Comparison of ENCODE assay signal across 20 mouse cellular contexts in the genomic region with DNA sequence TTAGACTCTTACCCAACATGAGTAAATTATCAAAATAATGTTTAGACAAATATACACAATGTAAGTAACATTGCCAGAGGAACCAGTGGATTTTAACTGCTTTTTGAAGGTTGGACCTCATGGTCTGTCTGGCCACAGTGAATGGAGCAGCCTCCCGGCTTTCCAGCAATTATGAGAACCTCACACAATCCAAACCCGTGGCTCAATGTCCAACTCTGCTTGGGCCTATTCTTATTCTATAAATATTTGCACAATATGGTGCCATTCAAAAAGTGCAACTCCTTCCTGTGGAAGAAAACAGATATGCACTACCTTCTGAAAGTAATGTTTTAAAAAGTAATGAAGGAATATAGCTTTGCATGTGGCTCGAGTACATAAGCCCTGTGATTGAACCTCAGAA.
DNase-seq lines count a peak whose midpoint lies in the region; ATAC-seq and TF ChIP-seq lines count a peak whose summit lies in the region.
"Had no signal": no experiment of that assay in that cellular context is flagged by ENCODE, and none has a peak within 500 bp of the region (broad histone marks: within the 10 kb centered on the region; RNA-seq: fewer than 3 reads in every experiment).

No protein-coding gene starts in this region.

- DNase-seq in heart, adult 2 months = no peak
- no peak for DNase-seq in heart, embryonic 10.5 days (ENCODE audit: low spot score)
- DNase-seq in liver, postnatal 0 days = no peak
- DNase-seq in kidney, adult 18-20 months = no peak
- DNase-seq: adrenal gland, adult 2 months; B cell, adult 2 months; cerebellum, adult 18-20 months; cerebellum, postnatal 14 days; kidney, adult 11 months; kidney, postnatal 4 days; retina, postnatal 1 day; thymus, adult 2 months; thymus, postnatal 4 days had no signal

- H3K4me2 ChIP-seq in liver, postnatal 0 days (ENCODE audit: low read depth, low read length) = no peak overlapping the region
- no peak overlapping the region for H3K4me2 ChIP-seq in liver, embryonic 12.5 days
- H3K4me2 ChIP-seq in forebrain, embryonic 15.5 days (replicated peaks) = no peak overlapping the region
- no peak overlapping the region for H3K4me2 ChIP-seq in stomach, embryonic 15.5 days

- no peak overlapping the region for H3K4me3 ChIP-seq in heart, adult 2 months
- H3K4me3 ChIP-seq in heart, embryonic 10.5 days = no peak overlapping the region
- no peak overlapping the region for H3K4me3 ChIP-seq in liver, postnatal 0 days (ENCODE audit: low read depth, low read length)
- H3K4me3 ChIP-seq in liver, embryonic 12.5 days = no peak overlapping the region
- H3K4me3 ChIP-seq in forebrain, embryonic 15.5 days = no peak overlapping the region
- no peak overlapping the region for H3K4me3 ChIP-seq in stomach, embryonic 15.5 days (replicated peaks)

- ATAC-seq in liver, postnatal 0 days = peak; percentile 54; the same call in 1 of the 2 replicates
- no peak for ATAC-seq in liver, embryonic 12.5 days
- ATAC-seq in forebrain, embryonic 15.5 days (replicated peaks) = no peak
- ATAC-seq in stomach, embryonic 15.5 days (ENCODE audit: insufficient read depth, low FRiP score, low read depth) = no peak
- ATAC-seq: lung, postnatal 0 days had no signal

- intact Hi-C loops in heart, adult 2 months (cut with DNase I) = no loop called here

- 0 out of 2 replicates have a peak, but pooled peaks cover 2% of the 10 kb centered on the region for H3K79me2 ChIP-seq in heart, adult 2 months (replicated peaks; ENCODE audit: control insufficient read depth, insufficient read depth, low read length)

- peaks cover 4% of the 10 kb centered on the region; the same call in 1 of the 2 replicates for H3K4me1 ChIP-seq in heart, adult 2 months (ENCODE audit: control insufficient read depth, insufficient read depth, low read length)
- H3K4me1 ChIP-seq in heart, embryonic 10.5 days = peaks cover 38% of the 10 kb centered on the region
- H3K4me1 ChIP-seq in liver, postnatal 0 days (ENCODE audit: insufficient read depth) = peaks cover 12% of the 10 kb centered on the region
- peaks cover 18% of the 10 kb centered on the region for H3K4me1 ChIP-seq in liver, embryonic 12.5 days
- peaks cover 94% of the 10 kb centered on the region for H3K4me1 ChIP-seq in forebrain, embryonic 15.5 days
- peaks cover 24% of the 10 kb centered on the region for H3K4me1 ChIP-seq in stomach, embryonic 15.5 days

- no peaks in the 10 kb centered on the region for H3K9me3 ChIP-seq in heart, embryonic 10.5 days
- H3K9me3 ChIP-seq in liver, postnatal 0 days (ENCODE audit: low read length) = no peaks in the 10 kb centered on the region
- no peaks in the 10 kb centered on the region for H3K9me3 ChIP-seq in liver, embryonic 12.5 days (replicated peaks)
- H3K9me3 ChIP-seq in forebrain, embryonic 15.5 days = no peaks in the 10 kb centered on the region
- H3K9me3 ChIP-seq in stomach, embryonic 15.5 days = no peaks in the 10 kb centered on the region
- H3K9me3 ChIP-seq: G1E had no signal

- 63% methylated on average over 3 of the region's 3 CpGs for WGBS in heart, adult 2 months
- 86% methylated on average over 3 of the region's 3 CpGs for WGBS in heart, embryonic 10.5 days
- WGBS in liver, postnatal 0 days (ENCODE audit: insufficient replicate concordance) = 65% methylated on average over 3 of the region's 3 CpGs
- WGBS in liver, embryonic 12.5 days (ENCODE audit: insufficient replicate concordance) = 71% methylated on average over 3 of the region's 3 CpGs
- 28% methylated on average over 3 of the region's 3 CpGs for whole genome bisulfite sequencing in forebrain, embryonic 15.5 days
- WGBS in stomach, embryonic 15.5 days = 34% methylated on average over 3 of the region's 3 CpGs

- H3K36me3 ChIP-seq in heart, adult 2 months (ENCODE audit: control insufficient read depth, insufficient read depth, low read length) = peaks cover 7% of the 10 kb centered on the region
- H3K36me3 ChIP-seq in heart, embryonic 10.5 days = no peaks in the 10 kb centered on the region
- H3K36me3 ChIP-seq in liver, postnatal 0 days (replicated peaks; ENCODE audit: insufficient read depth, low read length) = no peaks in the 10 kb centered on the region
- no peaks in the 10 kb centered on the region for H3K36me3 ChIP-seq in liver, embryonic 12.5 days
- no peaks in the 10 kb centered on the region for H3K36me3 ChIP-seq in forebrain, embryonic 15.5 days
- no peaks in the 10 kb centered on the region for H3K36me3 ChIP-seq in stomach, embryonic 15.5 days

- no peak for TF ChIP-seq POLR2A in heart, adult 2 months (IDR thresholded peaks at IDR 0.05; ENCODE audit: insufficient read depth, low read depth, low read length)

- H3K27ac ChIP-seq in heart, adult 2 months = peak overlapping the region; percentile 76
- no peak overlapping the region for H3K27ac ChIP-seq in heart, embryonic 10.5 days
- H3K27ac ChIP-seq in liver, postnatal 0 days (ENCODE audit: low read depth) = peak overlapping the region; percentile 51; the same call in 1 of the 2 replicates
- no peak overlapping the region for H3K27ac ChIP-seq in liver, embryonic 12.5 days
- peak overlapping the region; percentile 96 for H3K27ac ChIP-seq in forebrain, embryonic 15.5 days (replicated peaks)
- H3K27ac ChIP-seq in stomach, embryonic 15.5 days = 0 out of 2 replicates have a peak overlapping the region, but pooled peaks have one; percentile 18
- H3K27ac ChIP-seq: macrophage had no signal

- no peak for TF ChIP-seq CTCF in heart, adult 2 months (IDR thresholded peaks at IDR 0.05)
- no peak for TF ChIP-seq CTCF in liver, postnatal 0 days (IDR thresholded peaks at IDR 0.05; ENCODE audit: low read depth)

- H3K27me3 ChIP-seq in heart, adult 2 months (ENCODE audit: control insufficient read depth, insufficient read depth, low read length) = no peaks in the 10 kb centered on the region
- no peaks in the 10 kb centered on the region for H3K27me3 ChIP-seq in heart, embryonic 10.5 days (ENCODE audit: insufficient read depth, poor library complexity, severe bottlenecking)
- no peaks in the 10 kb centered on the region for H3K27me3 ChIP-seq in liver, postnatal 0 days (ENCODE audit: insufficient read depth, low read length)
- H3K27me3 ChIP-seq in liver, embryonic 12.5 days (replicated peaks) = no peaks in the 10 kb centered on the region
- H3K27me3 ChIP-seq in forebrain, embryonic 15.5 days = no peaks in the 10 kb centered on the region
- no peaks in the 10 kb centered on the region for H3K27me3 ChIP-seq in stomach, embryonic 15.5 days (replicated peaks)
- H3K27me3 ChIP-seq: CH12.LX had no signal

- H3K9ac ChIP-seq in heart, adult 2 months (ENCODE audit: low read depth, low read length) = no peak overlapping the region
- H3K9ac ChIP-seq in liver, postnatal 0 days (replicated peaks) = no peak overlapping the region
- H3K9ac ChIP-seq in liver, embryonic 12.5 days = no peak overlapping the region
- H3K9ac ChIP-seq in forebrain, embryonic 15.5 days (replicated peaks) = no peak overlapping the region
- no peak overlapping the region for H3K9ac ChIP-seq in stomach, embryonic 15.5 days

- no peak for TF ChIP-seq EP300 in heart, adult 2 months (IDR thresholded peaks at IDR 0.05; ENCODE audit: insufficient read depth, low read depth, low read length)
- no peak for TF ChIP-seq EP300 in liver, postnatal 0 days (IDR thresholded peaks at IDR 0.05; ENCODE audit: low read depth)

Comparison
In these comparisons a context has a peak if more than half of its experiments do, and no peak if none do; other contexts are left out.
1. H3K27ac ChIP-seq: peak in heart, adult 2 months (single experiment), liver, postnatal 0 days (single experiment), forebrain, embryonic 15.5 days (single experiment) and stomach, embryonic 15.5 days (single experiment); none in heart, embryonic 10.5 days (single experiment) and liver, embryonic 12.5 days (single experiment).